Mouse (Mus musculus): Measurements from ENCODE around the gene Copb1. TPM values are rescaled to one million over a fixed set of nuclear protein-coding genes. Genes with fewer than 3 reads are reported as not detected.

Copb1 gene
- polyA plus RNA-seq, 1 experiment from 2014 or later = 116 TPM

DNA sequence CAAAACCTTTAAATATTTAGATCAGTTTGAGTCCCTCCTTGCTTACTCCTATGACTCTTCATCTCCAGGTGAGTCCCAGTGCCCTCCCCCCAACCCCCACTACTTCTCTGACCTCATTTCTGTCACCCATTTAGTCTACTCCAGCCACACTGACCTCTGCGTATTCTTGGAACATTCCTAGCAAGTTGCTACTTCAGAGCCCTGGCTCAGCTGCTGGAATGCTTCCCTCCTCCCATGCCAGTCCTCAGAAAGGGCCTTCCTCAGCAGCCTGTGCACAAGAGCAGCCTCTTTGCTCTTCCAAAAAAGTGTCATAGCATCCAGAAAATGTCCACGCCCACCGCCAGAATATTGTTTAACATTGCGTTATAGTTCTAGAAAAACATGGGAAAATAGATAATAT lies 84.5 kb downstream of the Copb1 start:
- no peaks in the 10 kb centered on the region for H3K27me3 ChIP-seq (replicated peaks; ENCODE audit: control insufficient read depth, insufficient read depth, low read length)
- H3K27ac ChIP-seq (ENCODE audit: low read depth) = no peak overlapping the region
- H3K36me3 ChIP-seq (ENCODE audit: control insufficient read depth, insufficient read depth, low read length) = no peaks in the 10 kb centered on the region
- DNase-seq (ENCODE audit: low spot score) (no peak), ATAC-seq (replicated peaks; ENCODE audit: low FRiP score, low TSS enrichment, low read depth) (no peak)
- peaks cover 10% of the 10 kb centered on the region for H3K4me1 ChIP-seq (replicated peaks; ENCODE audit: control insufficient read depth, insufficient read depth, low read length)
- no peak overlapping the region for H3K4me3 ChIP-seq (ENCODE audit: low read depth, low read length)
- WGBS = 83% methylated on average over 4 of the region's 4 CpGs
- H3K9me3 ChIP-seq (ENCODE audit: control insufficient read depth, low read length) = no peaks in the 10 kb centered on the region
- H3K4me2 ChIP-seq (ENCODE audit: low read length) = no peak overlapping the region
- no peak overlapping the region for H3K9ac ChIP-seq (ENCODE audit: low read length)

DNA sequence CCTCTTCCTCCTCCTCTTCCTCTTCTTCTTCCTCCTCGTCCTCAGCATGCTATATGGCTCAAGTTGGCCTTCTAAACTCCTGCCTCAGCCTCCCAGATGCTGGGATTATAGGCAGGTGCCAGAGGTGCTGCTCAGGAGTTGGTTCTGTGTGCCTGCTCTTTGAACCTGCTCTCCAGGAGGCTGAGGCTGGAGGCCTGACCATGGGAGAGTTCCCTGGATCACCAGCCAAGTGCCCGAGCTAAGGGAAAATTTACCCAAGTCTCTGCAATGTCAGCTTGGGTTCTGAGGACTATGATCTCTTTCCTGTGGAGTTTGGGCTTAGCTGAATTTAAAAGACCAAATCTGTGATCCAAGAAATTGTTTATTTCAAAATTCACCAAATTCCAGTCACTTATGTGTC lies 85.1 kb downstream of the Copb1 start:
- Histone ChIP-seq H3K4me3 (ENCODE audit: low read depth, low read length) (no peak overlapping the region), H3K27ac (ENCODE audit: low read depth) (no peak overlapping the region), H3K27me3 (replicated peaks; ENCODE audit: control insufficient read depth, insufficient read depth, low read length) (no peaks in the 10 kb centered on the region), H3K4me2 (ENCODE audit: low read length) (no peak overlapping the region), H3K36me3 (ENCODE audit: control insufficient read depth, insufficient read depth, low read length) (no peaks in the 10 kb centered on the region), H3K9ac (ENCODE audit: low read length) (no peak overlapping the region), H3K4me1 (replicated peaks; ENCODE audit: control insufficient read depth, insufficient read depth, low read length) (peaks cover 10% of the 10 kb centered on the region), H3K9me3 (ENCODE audit: control insufficient read depth, low read length) (no peaks in the 10 kb centered on the region)
- 85% methylated on average over 2 of the region's 2 CpGs for WGBS
- ATAC-seq (replicated peaks; ENCODE audit: low FRiP score, low TSS enrichment, low read depth) (no peak), DNase-seq (ENCODE audit: low spot score) (no peak)

Other genes starting within 250 kb of the Copb1 start
- gene Rras2, start 136.9 kb downstream of the Copb1 start, polyA plus RNA-seq (2014; fragmentation: Nextera tagmentation; extraction: Ambion mirVana) = 31.1 and 31.9 TPM in 2 replicates
- 395 and 399 TPM in 2 replicates for gene Psma1, start 21.4 kb upstream of the Copb1 start, polyA plus RNA-seq (2014; fragmentation: Nextera tagmentation; extraction: Ambion mirVana)
- 6.9 and 8.4 TPM in 2 replicates for gene Pde3b, start 160.6 kb upstream of the Copb1 start, polyA plus RNA-seq (2014; fragmentation: Nextera tagmentation; extraction: Ambion mirVana)